Mouse (Mus musculus): ENCODE results near the gene 2010111I01Rik. TPM values are rescaled to one million over a fixed set of nuclear protein-coding genes. Genes with fewer than 3 reads are reported as not detected.

2010111I01Rik gene
- total RNA-seq, 2 experiments from 2014 or later: 104 to 111 TPM

DNA sequence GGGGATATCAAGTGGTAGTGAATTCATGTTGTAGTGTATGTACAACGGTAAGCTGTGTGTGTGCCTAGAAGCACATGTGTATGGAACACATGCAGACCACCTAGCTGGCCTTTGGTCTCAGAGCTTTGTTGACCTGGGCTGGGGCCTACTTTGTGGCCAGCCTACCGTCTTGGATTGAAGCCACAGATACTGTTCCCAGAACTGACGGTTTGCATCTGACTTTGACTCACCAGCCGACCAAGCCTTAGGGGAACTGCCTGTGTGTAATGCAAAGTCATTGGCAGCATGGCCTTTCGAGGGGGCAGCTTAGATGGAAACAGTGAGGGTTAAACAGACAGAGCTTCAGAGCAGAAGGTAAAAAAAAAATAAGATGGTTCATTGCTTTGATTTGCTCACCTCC is 288.5 kb downstream of the 2010111I01Rik start:
- DNase-seq (ENCODE audit: low spot score in 2 of 2): no peak

GRCm38 (mm10) chr13:63253886-63254636 is 289.4 kb downstream of the 2010111I01Rik start:
- no peak for DNase-seq (ENCODE audit: low spot score in 2 of 2)

DNA sequence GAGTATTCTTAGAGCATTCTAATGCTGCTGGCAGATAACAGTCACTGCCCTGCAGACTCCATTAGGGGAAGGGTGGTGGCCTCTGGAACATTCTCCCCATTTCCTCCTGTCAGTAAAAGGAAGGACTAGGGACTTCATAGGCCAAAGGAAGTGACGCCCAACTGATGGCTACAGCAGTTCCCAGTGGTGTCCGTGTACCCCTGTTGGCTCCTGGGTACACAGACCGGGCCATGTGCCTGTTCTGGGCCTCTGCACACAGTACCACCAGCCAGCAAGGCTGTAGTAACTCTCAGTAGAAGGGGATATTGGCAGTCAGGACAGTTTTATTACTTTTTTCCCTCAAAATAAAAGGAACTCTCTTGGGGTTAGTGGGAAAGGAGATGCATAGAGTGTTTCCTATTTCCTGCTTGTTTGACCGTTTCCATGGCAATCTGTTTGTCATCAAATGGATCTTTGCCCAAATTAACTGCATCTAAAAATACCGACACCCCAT is 290.9 kb downstream of the 2010111I01Rik start:
- DNase-seq (ENCODE audit: low spot score in 2 of 2): no peak

DNA sequence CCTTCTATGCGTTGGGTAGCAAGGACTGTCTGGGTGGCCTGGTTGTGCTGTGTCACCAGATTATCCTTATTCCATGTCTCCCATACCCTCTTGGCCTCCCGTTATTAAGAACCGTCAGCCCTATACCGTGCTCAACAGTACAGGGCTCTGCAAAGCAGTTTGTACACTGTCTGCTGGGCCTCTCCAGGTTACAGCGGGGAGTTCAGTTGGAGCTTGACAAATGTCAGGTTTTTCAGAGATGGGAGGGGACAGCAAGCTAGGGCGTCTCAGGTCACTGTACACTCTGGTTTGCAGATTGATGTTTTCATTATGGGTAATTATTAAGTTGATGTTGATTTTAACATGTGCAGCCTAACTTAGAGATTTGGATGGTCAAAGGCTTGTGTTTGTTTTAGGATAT is 291.5 kb downstream of the 2010111I01Rik start:
- DNase-seq (ENCODE audit: low spot score in 2 of 2): no peak

DNA sequence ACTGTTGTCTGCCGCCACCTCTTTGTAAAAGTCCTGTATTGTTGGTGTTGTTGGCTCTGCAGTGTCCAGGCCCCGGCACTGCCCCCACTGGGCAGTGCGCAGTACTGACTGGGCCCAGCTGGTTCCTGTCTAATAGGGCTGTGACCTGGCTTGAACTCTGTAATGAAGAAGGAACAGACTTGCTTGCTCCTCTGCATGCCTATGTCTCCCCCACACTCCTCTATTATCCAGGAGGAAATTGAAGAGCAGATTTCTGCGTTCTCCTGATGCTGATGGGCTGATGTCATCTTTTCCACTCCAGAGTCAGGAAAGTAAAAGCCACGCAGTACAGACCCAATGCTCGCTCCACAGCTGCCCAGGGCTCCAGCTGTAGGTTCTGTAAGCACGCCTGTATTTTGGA is 292.1 kb downstream of the 2010111I01Rik start:
- DNase-seq (ENCODE audit: low spot score in 2 of 2): no peak

DNA sequence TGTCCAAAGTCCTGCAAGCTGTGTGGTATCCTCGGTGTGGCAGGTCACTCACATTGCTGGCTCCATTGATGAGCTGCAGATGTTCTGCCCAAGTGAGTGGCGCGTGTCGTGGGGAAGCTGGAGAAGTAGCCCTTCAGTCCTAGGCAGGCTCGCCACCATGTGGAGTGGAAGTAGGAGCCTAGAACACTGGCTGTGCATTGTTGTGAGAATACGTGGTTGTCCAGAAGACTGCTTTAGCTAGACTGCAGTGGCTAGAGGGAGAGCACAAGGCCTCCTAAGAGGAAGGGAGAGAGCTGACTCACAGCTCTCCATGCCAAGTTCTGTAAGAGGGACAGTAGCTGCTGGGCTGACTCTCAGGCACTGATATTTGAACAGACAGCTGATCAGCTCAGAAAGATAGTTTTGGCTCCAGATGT is 293.5 kb downstream of the 2010111I01Rik start:
- peak in 1 of 2 experiments; percentile 2 for DNase-seq (ENCODE audit: low spot score in 2 of 2)

GRCm38 (mm10) chr13:63258671-63259070 is 294.0 kb downstream of the 2010111I01Rik start:
- DNase-seq (ENCODE audit: low spot score in 2 of 2): no peak

DNA sequence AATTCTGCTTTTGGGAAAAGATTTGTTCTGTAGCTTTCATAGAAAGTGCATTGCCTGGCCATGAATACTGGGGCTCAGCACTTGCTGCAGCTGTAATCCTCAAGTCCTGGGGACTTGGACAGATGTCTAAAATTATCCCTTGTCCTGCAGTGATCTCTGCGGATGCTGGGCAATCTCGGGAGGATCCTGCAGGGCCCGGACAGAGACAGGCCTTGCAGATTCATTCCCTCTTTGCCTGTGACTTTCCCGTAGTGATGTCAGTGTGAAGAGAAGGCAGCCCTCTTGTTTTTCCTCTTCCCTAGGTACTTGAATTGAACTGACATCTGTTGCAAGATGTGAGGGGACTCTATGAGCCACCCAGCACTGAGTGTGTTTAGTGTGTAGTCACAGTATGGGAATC is 295.4 kb downstream of the 2010111I01Rik start:
- DNase-seq (ENCODE audit: low spot score in 2 of 2): no peak

DNA sequence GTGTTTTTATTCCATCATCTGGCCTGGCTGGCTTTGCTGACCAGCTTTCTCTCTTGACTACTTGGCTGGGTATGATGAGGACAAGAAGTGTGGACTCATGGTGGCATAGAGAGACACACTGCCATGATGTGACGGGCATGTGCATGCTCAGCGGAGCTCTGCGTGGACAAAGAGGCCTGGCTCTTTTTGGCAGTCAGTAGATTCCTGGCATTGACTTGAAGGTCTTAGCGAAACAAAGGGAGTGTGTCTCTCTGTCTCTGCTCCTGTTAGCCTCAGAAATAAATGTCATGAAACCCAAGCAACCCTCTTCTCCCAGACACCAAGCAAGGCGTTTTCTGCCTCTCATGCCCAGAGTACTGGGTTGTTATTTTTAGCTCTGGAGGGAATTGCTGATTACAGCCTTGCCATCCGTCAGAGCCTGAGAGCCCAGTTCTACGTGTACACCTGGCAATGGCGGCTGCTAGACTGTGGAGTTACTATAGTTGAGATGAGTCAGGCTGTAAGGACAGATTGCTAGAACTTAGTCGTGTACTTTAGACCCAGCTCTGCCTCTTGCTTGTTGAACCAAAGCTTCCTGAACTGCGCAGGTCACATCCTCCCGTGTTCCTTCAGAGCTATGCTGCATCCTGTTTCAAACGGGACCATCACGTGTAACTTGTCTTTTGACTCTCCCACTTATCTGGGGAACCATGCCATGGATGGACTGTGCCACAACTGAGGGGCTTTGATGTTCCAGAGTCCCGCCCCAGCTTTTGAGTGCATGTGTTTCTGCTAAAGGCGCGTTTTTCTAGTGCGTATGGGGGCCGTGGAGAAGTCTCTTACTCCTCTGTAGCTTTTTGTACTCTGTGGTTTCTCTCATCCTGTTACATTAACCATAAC is 296.3 kb downstream of the 2010111I01Rik start:
- DNase-seq (ENCODE audit: low spot score in 2 of 2): no peak

GRCm38 (mm10) chr13:63261676-63262075 is 297.0 kb downstream of the 2010111I01Rik start:
- no peak for DNase-seq (ENCODE audit: low spot score in 2 of 2)

GRCm38 (mm10) chr13:63262168-63262957 is 297.7 kb downstream of the 2010111I01Rik start:
- DNase-seq (ENCODE audit: low spot score in 2 of 2): no peak

DNA sequence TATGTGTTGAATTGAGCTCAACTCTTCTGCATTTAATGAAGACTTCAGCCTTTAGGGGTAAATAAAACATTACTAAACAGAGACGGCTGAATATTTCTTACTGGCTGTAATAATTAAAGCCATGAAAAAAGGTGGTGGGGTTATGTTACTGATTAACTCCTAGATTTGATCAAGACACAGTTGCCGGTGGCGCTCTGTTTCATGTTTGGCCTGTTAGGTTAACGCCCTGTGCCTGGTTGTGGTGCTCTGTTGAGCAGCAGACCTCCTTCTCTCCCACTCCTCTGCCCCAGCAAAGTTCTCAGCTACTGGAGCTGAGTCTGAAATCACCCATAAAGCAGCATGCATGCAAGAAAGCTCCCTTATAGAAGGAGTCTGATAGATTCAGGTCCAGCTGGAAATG is 303.7 kb downstream of the 2010111I01Rik start:
- no peak for DNase-seq (ENCODE audit: low spot score in 2 of 2)

- DNase-seq (ENCODE audit: low spot score in 2 of 2): no peak
These were observed 304.1 kb downstream of the 2010111I01Rik start for GRCm38 (mm10) chr13:63268776-63269175.

DNA sequence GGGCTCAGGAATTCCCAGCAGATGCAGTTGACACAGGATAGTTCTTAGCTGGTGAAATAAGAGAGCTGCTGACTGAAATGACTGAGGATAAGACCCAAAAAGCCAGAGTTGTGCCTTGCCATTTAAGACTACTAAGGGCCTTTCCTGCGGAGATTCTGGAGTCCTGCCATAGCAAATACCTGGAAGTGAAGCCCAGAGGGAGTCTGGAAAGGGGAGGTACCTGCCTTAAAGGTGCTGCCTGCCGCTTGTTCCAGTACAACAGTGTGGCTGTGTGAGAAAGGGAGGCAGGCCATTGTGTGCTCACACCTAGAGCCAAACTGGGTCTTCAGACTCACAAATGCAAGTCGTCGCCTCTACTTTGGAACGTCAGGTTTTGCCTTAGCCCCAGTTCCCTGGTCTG is 305.5 kb downstream of the 2010111I01Rik start:
- DNase-seq (ENCODE audit: low spot score in 2 of 2): no peak

GRCm38 (mm10) chr13:63272017-63272601 is 307.4 kb downstream of the 2010111I01Rik start:
- no peak for DNase-seq (ENCODE audit: low spot score in 2 of 2)

DNA sequence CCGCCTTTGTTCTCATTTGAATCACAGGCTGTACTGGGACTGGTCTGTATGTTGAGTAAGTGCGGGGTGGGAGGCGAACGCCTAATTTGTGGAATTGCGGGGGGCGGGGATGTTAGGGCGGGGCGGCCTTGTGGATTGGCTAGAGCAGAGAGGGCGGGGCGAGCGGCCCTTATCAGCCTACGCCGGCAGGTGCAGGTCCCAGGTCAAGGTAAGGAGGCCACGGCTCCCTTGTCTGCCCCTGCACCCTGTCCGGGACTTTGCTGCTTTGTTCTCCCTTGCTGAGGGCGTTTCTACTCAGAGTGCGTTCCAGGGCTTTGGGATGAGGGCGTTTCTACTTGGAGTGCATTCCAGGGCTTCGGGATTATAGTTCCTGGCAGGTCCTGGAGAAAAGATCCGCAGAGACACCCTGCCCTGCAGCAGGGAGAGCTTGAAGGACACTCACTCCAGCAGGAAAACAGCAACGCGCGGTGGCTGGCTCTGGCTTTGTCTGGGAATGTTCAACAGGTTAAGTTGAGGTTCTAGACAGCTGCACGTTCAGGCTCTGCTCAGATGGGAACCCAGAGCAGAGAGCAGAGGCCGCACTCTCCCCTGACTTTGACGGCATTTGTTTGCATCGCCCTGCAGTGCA is 308.0 kb downstream of the 2010111I01Rik start:
- no peak for DNase-seq (ENCODE audit: low spot score in 2 of 2)

DNA sequence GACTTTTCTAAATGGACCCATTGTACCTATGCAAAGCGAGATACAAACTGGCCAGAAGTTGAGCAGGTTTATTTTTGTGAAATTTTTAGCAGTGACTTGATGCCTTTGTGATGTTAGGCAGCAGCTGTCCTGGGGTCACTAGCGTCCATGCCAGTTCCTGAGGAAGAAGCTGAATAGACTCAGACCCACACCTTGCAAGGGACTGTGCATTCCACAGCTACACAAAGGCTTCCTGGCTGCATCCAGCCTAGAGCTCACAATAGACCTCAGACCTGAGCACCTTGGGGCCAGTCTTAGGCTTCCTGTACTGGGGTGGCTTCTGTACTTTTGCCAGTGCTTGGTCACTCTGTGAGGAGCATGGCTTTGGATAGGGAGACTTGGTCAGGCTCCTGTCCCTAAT is 309.2 kb downstream of the 2010111I01Rik start:
- DNase-seq (ENCODE audit: low spot score in 2 of 2): no peak

DNA sequence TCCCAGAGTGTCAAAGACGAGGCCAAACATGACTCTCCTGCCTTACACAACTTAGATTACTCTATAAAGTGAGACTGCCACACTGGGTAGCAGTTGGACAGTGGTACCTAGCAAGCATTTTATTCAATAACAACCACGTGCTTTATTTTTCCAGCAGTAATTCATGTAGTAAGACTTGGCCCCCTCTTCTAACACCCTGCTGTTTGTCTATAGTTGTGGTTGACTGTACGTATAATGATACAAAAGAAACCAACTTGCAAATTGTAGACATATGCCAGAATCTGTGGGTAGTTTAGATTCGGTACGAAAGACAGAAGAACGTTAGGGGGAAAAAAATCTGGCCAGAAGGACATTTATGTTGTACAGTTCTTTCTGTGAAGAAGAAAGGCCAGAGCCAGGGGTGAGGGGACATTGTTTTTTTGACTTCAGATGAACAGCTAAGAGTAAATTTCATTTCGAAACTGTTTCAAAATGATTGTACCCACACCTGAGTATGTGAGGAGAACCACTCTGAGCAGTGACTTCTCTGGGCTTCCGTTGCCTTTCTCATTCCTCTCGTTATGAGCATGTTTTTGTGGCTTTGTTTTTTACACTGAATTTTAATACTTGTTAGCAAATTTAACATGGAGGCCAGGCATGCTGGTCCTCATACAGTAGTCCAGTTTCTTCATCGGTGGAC is 309.9 kb downstream of the 2010111I01Rik start:
- DNase-seq (ENCODE audit: low spot score in 2 of 2): no peak

DNA sequence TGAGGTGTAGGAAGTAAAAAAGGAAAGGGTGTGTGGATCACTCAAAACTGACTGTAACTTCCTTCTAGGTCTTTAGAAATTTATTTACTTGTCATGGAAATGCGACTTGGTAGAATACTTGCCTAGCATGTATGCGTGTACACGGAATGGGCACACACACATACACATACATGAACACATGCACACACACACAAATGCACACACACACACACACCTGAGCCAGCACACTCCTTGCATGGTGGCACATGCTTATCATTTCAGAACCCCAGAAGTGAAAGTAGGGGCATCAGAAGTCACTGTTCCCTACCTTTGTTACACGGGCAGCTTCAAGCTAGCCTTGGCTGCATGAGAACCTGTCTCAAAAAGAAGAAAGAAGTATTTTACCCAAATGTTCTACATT is 311.7 kb downstream of the 2010111I01Rik start:
- no peak for DNase-seq (ENCODE audit: low spot score in 2 of 2)

- DNase-seq (ENCODE audit: low spot score in 2 of 2): no peak
These were observed 312.6 kb downstream of the 2010111I01Rik start for GRCm38 (mm10) chr13:63277316-63277715.
